Mouse (Mus musculus) kidney, embryonic 16.5 days (tissue): ENCODE measurements around the gene Rpl4. TPM values are rescaled to one million over a fixed set of nuclear protein-coding genes. Genes with fewer than 3 reads are reported as not detected.
"Not testable (repeated sequence)": the region's sequence is repeated elsewhere in the genome, so short reads cannot be mapped to it uniquely, and the experiment has no call there.

Experiments used
- ATAC-seq: fragments of 200-750 bp; cut with Nextera tagmentation; 2 replicates; pipeline ENCODE4 v1.8.0; 2017; ENCODE audit warnings: moderate TSS enrichment; ENCODE audit not compliant: low FRiP score, low TSS enrichment
- H3K27ac ChIP-seq: fragments of 300-500 bp; sonication (generic); 2 replicates; pipeline ENCODE4 v1.5.1; 2014; ENCODE audit warnings: low read length
- H3K27me3 ChIP-seq: fragments of 300-500 bp; sonication (generic); 2 replicates; pipeline ENCODE4 v1.6.1; 2014; ENCODE audit warnings: low read length, control low read depth, mixed read lengths; ENCODE audit not compliant: insufficient read depth
- H3K36me3 ChIP-seq: fragments of 300-500 bp; sonication (generic); 2 replicates; pipeline ENCODE4 v1.6.1; 2014; ENCODE audit warnings: low read length, control low read depth, mixed read lengths; ENCODE audit not compliant: insufficient read depth
- H3K4me1 ChIP-seq: fragments of 300-500 bp; sonication (generic); 2 replicates; pipeline ENCODE4 v1.6.1; 2014; ENCODE audit warnings: low read length, control low read depth, mixed read lengths; ENCODE audit not compliant: insufficient read depth
- H3K4me2 ChIP-seq: fragments of 300-500 bp; sonication (generic); replicated peaks from 2 replicates; pipeline ENCODE4 v1.6.1; 2014; ENCODE audit warnings: low read depth, low read length
- H3K4me3 ChIP-seq: fragments of 300-500 bp; sonication (generic); 2 replicates; pipeline ENCODE4 v1.5.1; 2014; ENCODE audit warnings: mild to moderate bottlenecking, low read length
- H3K9ac ChIP-seq: fragments of 300-500 bp; sonication (generic); replicated peaks from 2 replicates; pipeline ENCODE4 v1.6.1; 2014; ENCODE audit warnings: low read length
- H3K9me3 ChIP-seq: fragments of 300-500 bp; sonication (generic); 2 replicates; pipeline ENCODE4 v1.6.1; 2016; ENCODE audit warnings: low read length, control low read depth
- WGBS: fragments of 180-500 bp; shearing (Covaris S2); extraction: QIAGEN DNeasy Blood & Tissue Kit; methylation state at CpG from one replicate; pipeline ENCODE4 v1.1.7; 2014; 5-methylcytosine and 5-hydroxymethylcytosine counted together
- polyA plus RNA-seq: library from polyadenylated mRNA; unstranded; fragments of >200 nt; fragmentation: Nextera tagmentation; extraction: Ambion mirVana; gene quantifications from 2 replicates; pipeline ENCODE4 v1.2.1, GENCODE M21; 2015

The Rpl4 gene
- polyA plus RNA-seq, 1 experiment from 2014 or later, result 1,181 TPM

DNA sequence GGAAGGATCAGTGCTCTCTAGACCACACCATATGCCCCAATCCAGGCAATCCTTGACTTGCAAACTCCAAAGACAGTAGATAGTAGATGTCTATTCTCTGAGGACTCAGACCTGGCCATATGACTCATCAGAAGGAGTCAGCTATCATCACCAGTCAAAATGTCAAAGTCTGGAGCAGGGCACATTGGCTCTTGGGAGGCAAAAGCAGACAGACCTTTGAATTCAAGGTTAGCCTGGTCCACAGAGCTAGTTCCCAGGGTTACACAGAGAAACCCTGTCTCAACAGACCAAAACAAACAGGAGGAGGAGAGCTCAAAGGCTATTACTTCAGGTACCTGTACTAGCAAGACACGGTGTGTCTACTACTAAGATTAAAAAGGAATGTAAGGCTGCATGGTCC lies 20.7 kb downstream of the Rpl4 start:
- WGBS, result 92% methylated on average over 1 of the region's 1 CpGs
- no peak for ATAC-seq
- Histone ChIP-seq H3K27me3 (no peaks in the 10 kb centered on the region), H3K9me3 (no peaks in the 10 kb centered on the region), H3K4me3 (no peak overlapping the region), H3K9ac (no peak overlapping the region), H3K27ac (no peak overlapping the region), H3K4me2 (no peak overlapping the region), H3K36me3 (peaks cover 30% of the 10 kb centered on the region), H3K4me1 (no peaks in the 10 kb centered on the region)

- no peak overlapping the region for H3K27ac ChIP-seq
- H3K4me2 ChIP-seq, result no peak overlapping the region
- no peaks in the 10 kb centered on the region for H3K9me3 ChIP-seq
- no peak overlapping the region for H3K4me3 ChIP-seq
- ATAC-seq, result no peak
- H3K36me3 ChIP-seq, result peaks cover 26% of the 10 kb centered on the region
- WGBS, result 81% methylated on average over 4 of the region's 4 CpGs
- no peak overlapping the region for H3K9ac ChIP-seq
- no peaks in the 10 kb centered on the region for H3K27me3 ChIP-seq
- no peaks in the 10 kb centered on the region for H3K4me1 ChIP-seq
Measured at GRCm38 (mm10) chr9:64195554-64195953, 22.4 kb downstream of the Rpl4 start.

DNA sequence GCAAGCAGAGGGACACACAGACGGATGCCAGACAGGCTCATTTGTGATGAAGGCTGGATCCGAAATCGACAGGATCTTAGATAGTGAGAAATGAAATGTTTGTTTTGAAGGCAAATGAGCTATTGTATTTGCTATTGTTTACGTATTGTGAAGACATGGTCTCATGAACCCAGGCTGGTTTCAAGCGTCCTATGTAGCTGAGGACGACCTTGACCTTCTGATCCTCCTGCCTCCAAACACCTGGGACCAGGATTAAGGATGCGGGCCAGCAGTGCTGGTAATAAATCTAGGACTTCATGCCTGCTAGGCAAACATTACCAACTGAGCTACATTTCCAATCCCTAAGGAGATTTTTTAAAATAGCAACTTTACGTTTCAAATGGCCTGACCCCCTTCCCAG lies 24.3 kb downstream of the Rpl4 start:
- Histone ChIP-seq H3K4me2 (no peak overlapping the region), H3K27me3 (no peaks in the 10 kb centered on the region), H3K4me1 (no peaks in the 10 kb centered on the region), H3K36me3 (peaks cover 18% of the 10 kb centered on the region), H3K9ac (no peak overlapping the region), H3K27ac (no peak overlapping the region), H3K9me3 (no peaks in the 10 kb centered on the region), H3K4me3 (no peak overlapping the region)
- ATAC-seq, result no peak
- 69% methylated on average over 8 of the region's 8 CpGs for WGBS

- Histone ChIP-seq H3K4me3 (no peak overlapping the region), H3K4me2 (no peak overlapping the region), H3K27me3 (no peaks in the 10 kb centered on the region), H3K4me1 (no peaks in the 10 kb centered on the region), H3K9me3 (no peaks in the 10 kb centered on the region), H3K27ac (no peak overlapping the region), H3K9ac (no peak overlapping the region), H3K36me3 (peaks cover 19% of the 10 kb centered on the region; the same call in 1 of the 2 replicates)
- 91% methylated on average over 5 of the region's 5 CpGs for WGBS
- no peak for ATAC-seq
Measured at GRCm38 (mm10) chr9:64198068-64198762, 25.0 kb downstream of the Rpl4 start.

GRCm38 (mm10) chr9:64198763-64199418 lies 25.7 kb downstream of the Rpl4 start:
- not testable (repeated sequence) for ATAC-seq, H3K4me2 ChIP-seq, H3K27me3 ChIP-seq, H3K27ac ChIP-seq, H3K4me1 ChIP-seq, H3K9ac ChIP-seq, H3K4me3 ChIP-seq, H3K9me3 ChIP-seq
- WGBS, result 91% methylated on average over 7 of the region's 7 CpGs
- peaks cover 16% of the 10 kb centered on the region; the same call in 1 of the 2 replicates for H3K36me3 ChIP-seq

- Histone ChIP-seq H3K27me3 (no peaks in the 10 kb centered on the region), H3K27ac (no peak overlapping the region), H3K4me1 (no peaks in the 10 kb centered on the region), H3K4me2 (no peak overlapping the region), H3K9me3 (no peaks in the 10 kb centered on the region), H3K4me3 (no peak overlapping the region), H3K9ac (no peak overlapping the region), H3K36me3 (peaks cover 24% of the 10 kb centered on the region)
- peak; percentile 61; the same call in 1 of the 2 replicates for ATAC-seq
- 38% methylated on average over 2 of the region's 2 CpGs for WGBS
Measured at GRCm38 (mm10) chr9:64199897-64200296, 26.7 kb downstream of the Rpl4 start.

DNA sequence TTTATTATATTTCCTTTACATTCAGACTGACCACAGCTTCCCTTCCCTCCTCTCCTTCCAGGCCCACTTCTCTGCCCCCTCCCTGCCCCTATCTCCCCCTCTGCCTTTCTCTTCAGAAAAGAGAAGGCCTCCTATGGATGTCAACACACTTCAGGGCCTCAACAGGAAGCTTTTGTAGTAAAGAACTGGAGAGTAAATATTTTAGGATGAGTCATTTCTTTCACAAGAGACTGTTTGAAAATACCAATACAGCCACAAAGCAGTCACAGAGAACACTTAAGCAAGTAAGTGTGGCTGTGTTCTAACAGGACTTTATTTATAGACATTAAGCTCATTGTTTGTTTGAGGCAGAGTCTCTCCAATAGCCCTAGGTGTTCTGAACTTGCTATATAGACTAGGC lies 29.2 kb downstream of the Rpl4 start:
- no peak for ATAC-seq
- no peaks in the 10 kb centered on the region for H3K9me3 ChIP-seq
- no peak overlapping the region for H3K4me3 ChIP-seq
- H3K27ac ChIP-seq, result no peak overlapping the region
- H3K36me3 ChIP-seq, result peaks cover 24% of the 10 kb centered on the region
- H3K27me3 ChIP-seq, result no peaks in the 10 kb centered on the region
- H3K4me1 ChIP-seq, result no peaks in the 10 kb centered on the region
- no peak overlapping the region for H3K4me2 ChIP-seq
- no peak overlapping the region for H3K9ac ChIP-seq

- no peak overlapping the region for H3K9ac ChIP-seq
- no peaks in the 10 kb centered on the region for H3K9me3 ChIP-seq
- H3K4me3 ChIP-seq, result no peak overlapping the region
- no peaks in the 10 kb centered on the region for H3K4me1 ChIP-seq
- no peak overlapping the region for H3K4me2 ChIP-seq
- H3K27ac ChIP-seq, result no peak overlapping the region
- H3K36me3 ChIP-seq, result peaks cover 24% of the 10 kb centered on the region
- no peaks in the 10 kb centered on the region for H3K27me3 ChIP-seq
- ATAC-seq, result no peak
Measured at GRCm38 (mm10) chr9:64202866-64203265, 29.7 kb downstream of the Rpl4 start.

- Histone ChIP-seq H3K4me3 (no peak overlapping the region), H3K27me3 (no peaks in the 10 kb centered on the region), H3K4me2 (no peak overlapping the region), H3K27ac (no peak overlapping the region), H3K4me1 (no peaks in the 10 kb centered on the region), H3K9ac (no peak overlapping the region), H3K36me3 (peaks cover 21% of the 10 kb centered on the region), H3K9me3 (no peaks in the 10 kb centered on the region)
- ATAC-seq, result no peak
- WGBS, result 70% methylated on average over 3 of the region's 3 CpGs
Measured at GRCm38 (mm10) chr9:64207509-64208084, 34.4 kb downstream of the Rpl4 start.

- no peak overlapping the region for H3K4me3 ChIP-seq
- no peaks in the 10 kb centered on the region for H3K9me3 ChIP-seq
- WGBS, result 69% methylated on average over 17 of the region's 17 CpGs
- H3K27ac ChIP-seq, result no peak overlapping the region
- no peaks in the 10 kb centered on the region for H3K27me3 ChIP-seq
- peaks cover 26% of the 10 kb centered on the region for H3K4me1 ChIP-seq
- 0 out of 2 replicates have a peak, but pooled peaks have one; percentile 57 for ATAC-seq
- no peak overlapping the region for H3K9ac ChIP-seq
- peaks cover 4% of the 10 kb centered on the region; the same call in 1 of the 2 replicates for H3K36me3 ChIP-seq
- no peak overlapping the region for H3K4me2 ChIP-seq
Measured at GRCm38 (mm10) chr9:64214452-64214851, 41.3 kb downstream of the Rpl4 start.
